Mouse (Mus musculus): ENCODE data around the gene Rcbtb2. TPM values are rescaled to one million over a fixed set of nuclear protein-coding genes. Genes with fewer than 3 reads are reported as not detected.

The Rcbtb2 gene
- polyA plus RNA-seq, 1 experiment from 2014 or later: 61.2 TPM

DNA sequence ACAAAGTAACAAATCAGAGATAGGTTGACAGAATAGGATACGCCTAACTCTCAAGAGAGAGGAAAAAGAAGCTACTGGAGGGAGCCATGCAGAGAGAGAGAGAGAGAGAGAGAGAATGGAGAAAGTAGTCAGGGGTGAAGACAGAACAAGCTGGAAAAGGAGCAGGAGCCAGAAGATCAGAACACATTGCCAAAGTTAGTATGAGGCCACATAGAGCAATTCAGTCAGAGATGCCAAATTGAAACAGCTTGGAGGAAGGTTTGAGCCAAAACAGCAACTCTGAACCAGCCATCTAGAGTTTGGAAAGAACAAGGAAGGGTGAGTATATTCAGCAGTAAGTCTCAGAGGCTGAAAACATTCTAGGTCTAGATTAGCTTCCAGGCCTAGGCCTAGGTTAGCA lies 94.2 kb downstream of the Rcbtb2 start:
- Histone ChIP-seq H3K27me3 (replicated peaks) (no peaks in the 10 kb centered on the region), H3K27ac (replicated peaks) (no peak overlapping the region), H3K9ac (no peak overlapping the region), H3K4me2 (no peak overlapping the region), H3K36me3 (peaks cover 14% of the 10 kb centered on the region), H3K9me3 (no peaks in the 10 kb centered on the region), H3K4me3 (no peak overlapping the region), H3K4me1 (no peaks in the 10 kb centered on the region)
- ATAC-seq (ENCODE audit: extremely low read depth, insufficient number of reproducible peaks, low FRiP score, low TSS enrichment): no peak
- WGBS: 88% methylated on average over 1 of the region's 1 CpGs

DNA sequence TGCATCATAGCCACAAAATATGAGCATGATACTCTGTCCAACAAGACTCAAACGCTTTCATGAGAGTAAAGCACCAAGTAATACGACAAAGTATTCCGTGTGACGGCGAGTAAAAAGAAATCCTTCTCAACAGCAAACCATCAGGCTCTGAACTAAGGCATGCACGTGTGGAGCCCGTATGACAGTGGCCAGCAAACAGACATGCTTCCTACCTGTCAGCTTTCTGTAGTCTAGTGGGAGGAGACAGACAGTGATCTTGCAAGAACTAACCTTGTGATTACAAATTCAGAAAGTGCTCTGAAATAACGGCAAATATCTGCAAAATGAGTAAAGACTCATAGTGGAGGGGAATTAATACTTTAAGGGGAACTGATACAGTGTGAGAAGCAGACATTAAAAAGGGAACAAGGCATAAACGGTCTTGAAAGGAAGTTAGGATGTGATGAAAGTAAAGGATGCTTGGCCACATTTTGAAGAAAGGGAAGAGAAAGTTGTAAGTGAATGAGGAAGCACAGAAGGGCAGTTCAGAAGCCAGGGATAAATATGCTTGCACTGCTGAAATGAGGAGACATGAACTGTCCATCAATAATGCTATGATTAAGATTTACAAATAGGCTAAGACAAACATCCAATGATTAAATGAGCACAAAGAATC lies 99.6 kb downstream of the Rcbtb2 start:
- no peak overlapping the region for H3K9ac ChIP-seq
- peaks cover 13% of the 10 kb centered on the region for H3K4me1 ChIP-seq
- no peaks in the 10 kb centered on the region for H3K36me3 ChIP-seq
- 86% methylated on average over 9 of the region's 9 CpGs for WGBS
- ATAC-seq (ENCODE audit: extremely low read depth, insufficient number of reproducible peaks, low FRiP score, low TSS enrichment): no peak
- no peaks in the 10 kb centered on the region for H3K9me3 ChIP-seq
- no peak overlapping the region for H3K27ac ChIP-seq (replicated peaks)
- no peaks in the 10 kb centered on the region for H3K27me3 ChIP-seq (replicated peaks)
- H3K4me2 ChIP-seq: no peak overlapping the region
- no peak overlapping the region for H3K4me3 ChIP-seq

DNA sequence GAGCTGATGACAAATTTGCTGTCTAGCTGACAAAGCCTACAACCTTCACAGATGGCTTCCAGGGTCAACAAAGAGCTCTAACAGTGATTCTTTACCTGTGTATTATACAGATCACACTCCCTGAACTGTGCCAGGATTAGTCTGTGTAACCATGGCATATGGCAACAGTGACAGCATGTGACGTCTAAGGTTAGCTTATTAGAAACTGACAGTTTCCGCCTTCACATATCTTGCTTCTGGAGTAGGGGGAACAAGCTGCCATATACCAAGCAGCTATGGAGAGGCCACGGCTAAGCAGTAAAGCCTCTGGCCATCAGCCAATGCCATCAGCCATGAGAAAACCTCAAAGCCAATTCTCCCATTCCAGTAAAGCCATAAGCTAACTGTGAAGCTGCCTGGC lies 103.5 kb downstream of the Rcbtb2 start:
- Histone ChIP-seq H3K27ac (replicated peaks) (peak overlapping the region; percentile 43; the same call in 1 of the 2 replicates), H3K4me1 (peaks cover 20% of the 10 kb centered on the region), H3K4me2 (no peak overlapping the region), H3K9ac (no peak overlapping the region), H3K9me3 (no peaks in the 10 kb centered on the region), H3K4me3 (no peak overlapping the region), H3K36me3 (no peaks in the 10 kb centered on the region), H3K27me3 (replicated peaks) (no peaks in the 10 kb centered on the region)
- WGBS: 40% methylated on average over 3 of the region's 3 CpGs
- no peak for ATAC-seq (ENCODE audit: extremely low read depth, insufficient number of reproducible peaks, low FRiP score, low TSS enrichment)

DNA sequence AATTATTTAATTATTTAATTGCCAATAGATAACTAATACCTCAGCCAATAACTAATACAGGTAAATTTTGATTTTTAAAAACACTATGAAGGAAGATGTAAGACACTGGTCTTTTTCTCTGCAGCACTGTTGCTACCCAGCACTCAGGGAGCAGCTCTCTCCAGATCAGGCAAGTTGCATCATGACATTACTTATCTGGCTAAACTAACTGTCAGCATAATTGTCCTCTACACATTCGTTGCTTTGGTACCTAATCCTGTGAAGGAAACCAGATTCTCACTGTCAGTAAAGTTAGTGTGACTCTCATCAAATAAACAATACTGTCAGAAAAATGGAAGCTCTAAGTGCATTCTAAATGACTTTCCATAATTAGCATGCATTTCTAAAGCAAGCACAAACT lies 104.0 kb downstream of the Rcbtb2 start:
- H3K4me2 ChIP-seq: no peak overlapping the region
- peak overlapping the region; percentile 6 for H3K27ac ChIP-seq (replicated peaks)
- 0% methylated on average over 1 of the region's 1 CpGs for WGBS
- no peak overlapping the region for H3K9ac ChIP-seq
- no peak for ATAC-seq (ENCODE audit: extremely low read depth, insufficient number of reproducible peaks, low FRiP score, low TSS enrichment)
- no peaks in the 10 kb centered on the region for H3K27me3 ChIP-seq (replicated peaks)
- no peak overlapping the region for H3K4me3 ChIP-seq
- H3K36me3 ChIP-seq: no peaks in the 10 kb centered on the region
- peaks cover 23% of the 10 kb centered on the region for H3K4me1 ChIP-seq
- H3K9me3 ChIP-seq: no peaks in the 10 kb centered on the region

DNA sequence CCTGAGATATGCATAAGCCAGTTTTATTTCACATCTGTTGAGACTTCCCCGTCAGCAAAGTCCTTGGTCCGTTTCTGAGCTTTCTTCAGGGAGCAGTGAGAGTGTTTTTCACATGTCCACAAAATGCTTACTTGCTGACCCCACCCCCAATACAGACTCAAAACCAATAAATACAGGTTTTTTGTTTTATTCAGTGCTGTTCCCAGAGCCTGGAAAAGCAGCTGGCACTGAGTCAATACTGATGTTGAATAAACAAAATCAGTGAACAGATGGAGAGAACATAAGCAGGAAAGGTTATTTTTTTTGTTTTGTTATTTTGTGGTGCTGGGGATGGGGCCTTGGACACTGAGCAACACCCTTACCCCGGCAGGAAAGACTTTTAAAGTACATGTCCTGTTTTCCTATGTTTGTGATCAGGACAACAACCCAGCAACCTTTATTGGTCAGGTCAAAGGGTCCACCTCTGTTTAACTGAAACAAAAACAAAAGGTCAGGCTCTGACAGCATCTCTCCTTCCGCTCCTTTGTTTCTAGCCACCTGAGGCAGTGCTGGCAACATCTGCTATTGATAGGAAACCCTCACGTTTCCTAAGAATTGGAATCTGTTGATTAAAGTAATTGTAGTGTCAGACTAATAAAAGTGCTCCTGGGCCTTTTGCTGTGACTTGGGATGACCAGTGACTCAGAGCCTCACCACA lies 108.6 kb downstream of the Rcbtb2 start:
- Histone ChIP-seq H3K27ac (replicated peaks) (peak overlapping the region; percentile 9; the same call in 1 of the 2 replicates), H3K27me3 (replicated peaks) (no peaks in the 10 kb centered on the region), H3K4me2 (no peak overlapping the region), H3K36me3 (no peaks in the 10 kb centered on the region), H3K4me3 (no peak overlapping the region), H3K4me1 (peaks cover 35% of the 10 kb centered on the region), H3K9me3 (no peaks in the 10 kb centered on the region), H3K9ac (no peak overlapping the region)
- 55% methylated on average over 5 of the region's 5 CpGs for WGBS
- no peak for ATAC-seq (ENCODE audit: extremely low read depth, insufficient number of reproducible peaks, low FRiP score, low TSS enrichment)

GRCm38 (mm10) chr14:73234468-73235031 lies 111.7 kb downstream of the Rcbtb2 start:
- Histone ChIP-seq H3K36me3 (no peaks in the 10 kb centered on the region), H3K4me1 (peaks cover 20% of the 10 kb centered on the region), H3K27me3 (replicated peaks) (no peaks in the 10 kb centered on the region), H3K9me3 (no peaks in the 10 kb centered on the region), H3K27ac (replicated peaks) (peak overlapping the region; percentile 82), H3K4me3 (no peak overlapping the region), H3K4me2 (0 out of 2 replicates have a peak overlapping the region, but pooled peaks have one; percentile 2), H3K9ac (peak overlapping the region; percentile 53)
- no peak for ATAC-seq (ENCODE audit: extremely low read depth, insufficient number of reproducible peaks, low FRiP score, low TSS enrichment)
- 11% methylated on average over 2 of the region's 2 CpGs for WGBS

DNA sequence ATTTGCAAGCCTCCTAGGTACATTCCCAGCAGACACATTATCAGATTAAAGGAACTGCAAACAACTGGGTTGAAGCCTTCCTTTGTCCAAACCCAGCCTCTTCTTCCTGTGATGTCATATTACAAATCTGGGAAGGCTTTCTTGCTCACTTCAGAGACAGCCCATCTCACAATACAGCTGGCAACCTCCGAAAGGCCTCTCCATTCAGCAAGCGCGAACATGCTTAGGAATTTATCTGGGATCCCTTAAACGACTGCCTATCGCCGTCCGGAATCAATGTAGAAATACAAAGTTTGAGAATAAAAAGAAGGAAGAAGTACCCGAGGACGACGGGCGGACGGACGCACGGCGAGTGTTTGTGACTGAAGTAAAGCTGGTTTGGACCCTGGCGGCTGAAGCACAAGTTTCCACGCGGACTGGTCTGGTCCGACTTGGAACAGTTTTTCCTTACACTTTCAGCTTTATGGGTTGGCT lies 115.0 kb downstream of the Rcbtb2 start, which contains the start of gene Lpar6:
Lpar6 (plus strand) TSS at position 48 of the 474 bp plus-strand sequence.
- Histone ChIP-seq H3K27me3 (replicated peaks) (no peaks in the 10 kb centered on the region), H3K4me1 (peaks cover 22% of the 10 kb centered on the region), H3K27ac (replicated peaks) (peak within 1 kb of the TSS; percentile 88), H3K36me3 (peaks cover 7% of the 10 kb centered on the region), H3K4me2 (peak within 1 kb of the TSS; percentile 69), H3K9me3 (no peaks in the 10 kb centered on the region), H3K4me3 (peak within 1 kb of the TSS; percentile 65), H3K9ac (peak within 1 kb of the TSS; percentile 88)
- under 1% methylated on average over 19 of the region's 19 CpGs for WGBS
- peak; percentile 33; the same call in 1 of the 2 replicates for ATAC-seq (ENCODE audit: extremely low read depth, insufficient number of reproducible peaks, low FRiP score, low TSS enrichment)

- Histone ChIP-seq H3K9ac (peak overlapping the region; percentile 88), H3K27ac (replicated peaks) (peak overlapping the region; percentile 88), H3K4me3 (peak overlapping the region; percentile 65), H3K9me3 (no peaks in the 10 kb centered on the region), H3K4me2 (peak overlapping the region; percentile 69), H3K4me1 (peaks cover 22% of the 10 kb centered on the region), H3K27me3 (replicated peaks) (no peaks in the 10 kb centered on the region), H3K36me3 (peaks cover 7% of the 10 kb centered on the region)
- WGBS: under 1% methylated on average over 20 of the region's 20 CpGs
- peak; percentile 74; the same call in 1 of the 2 replicates for ATAC-seq (ENCODE audit: extremely low read depth, insufficient number of reproducible peaks, low FRiP score, low TSS enrichment)
Observed at GRCm38 (mm10) chr14:73238498-73239250, 115.8 kb downstream of the Rcbtb2 start.

GRCm38 (mm10) chr14:73239291-73239690 lies 116.5 kb downstream of the Rcbtb2 start:
- H3K36me3 ChIP-seq: peaks cover 7% of the 10 kb centered on the region
- no peaks in the 10 kb centered on the region for H3K27me3 ChIP-seq (replicated peaks)
- H3K27ac ChIP-seq (replicated peaks): peak overlapping the region; percentile 88
- peak overlapping the region; percentile 65 for H3K4me3 ChIP-seq
- no peaks in the 10 kb centered on the region for H3K9me3 ChIP-seq
- H3K4me1 ChIP-seq: peaks cover 21% of the 10 kb centered on the region
- H3K9ac ChIP-seq: peak overlapping the region; percentile 88
- H3K4me2 ChIP-seq: peak overlapping the region; percentile 69
- 2% methylated on average over 6 of the region's 6 CpGs for WGBS
- ATAC-seq (ENCODE audit: extremely low read depth, insufficient number of reproducible peaks, low FRiP score, low TSS enrichment): no peak

- H3K4me2 ChIP-seq: peak overlapping the region; percentile 69
- no peaks in the 10 kb centered on the region for H3K9me3 ChIP-seq
- no peak for ATAC-seq (ENCODE audit: extremely low read depth, insufficient number of reproducible peaks, low FRiP score, low TSS enrichment)
- H3K36me3 ChIP-seq: peaks cover 7% of the 10 kb centered on the region
- H3K4me1 ChIP-seq: peaks cover 21% of the 10 kb centered on the region
- WGBS: 39% methylated on average over 3 of the region's 3 CpGs
- H3K27me3 ChIP-seq (replicated peaks): no peaks in the 10 kb centered on the region
- no peak overlapping the region for H3K27ac ChIP-seq (replicated peaks)
- no peak overlapping the region for H3K9ac ChIP-seq
- H3K4me3 ChIP-seq: peak overlapping the region; percentile 65
Observed at GRCm38 (mm10) chr14:73239857-73240256, 117.0 kb downstream of the Rcbtb2 start.

Measured in heart, embryonic 13.5 days (tissue).